Mouse (Mus musculus) A20 (cell line): ENCODE measurements at regions not wholly inside any gene's neighbourhood (a gene's known extent, or its start where the extent isn't known, plus 50 kb on each side); places are given as distances from the start of the nearest gene placed in this dataset.
"Not testable (repeated sequence)": the region's sequence is repeated elsewhere in the genome, so short reads cannot be mapped to it uniquely, and the experiment has no call there.

Experiments
- DNase-seq: peaks from one replicate; pipeline ENCODE4 v3.0.0-alpha.2; 2011; ENCODE audit warnings: low read depth, low spot score

DNA sequence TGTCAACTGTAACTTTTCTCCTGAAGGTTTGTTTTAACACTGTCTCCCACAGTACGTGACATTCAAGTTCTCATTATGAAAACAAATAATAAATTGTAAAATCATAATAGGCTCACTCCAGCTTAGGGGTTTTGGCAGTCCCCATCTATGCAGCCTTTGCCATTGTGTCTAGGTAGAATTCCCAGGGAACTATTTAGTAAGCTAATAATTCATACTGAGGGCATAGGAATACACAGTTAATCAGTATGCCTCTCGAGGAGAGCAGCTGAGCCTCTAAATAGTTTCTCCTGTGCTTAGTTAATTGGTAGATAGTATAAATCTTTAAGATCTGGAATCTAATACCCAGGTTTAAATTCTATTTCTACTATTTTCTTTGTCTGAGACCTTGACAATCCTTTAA lies 191.7 kb downstream of the Tprg start:
- DNase-seq = no peak

GRCm38 (mm10) chr16:25483831-25484254 lies 197.2 kb downstream of the Tprg start:
- peak; percentile 4 for DNase-seq

DNA sequence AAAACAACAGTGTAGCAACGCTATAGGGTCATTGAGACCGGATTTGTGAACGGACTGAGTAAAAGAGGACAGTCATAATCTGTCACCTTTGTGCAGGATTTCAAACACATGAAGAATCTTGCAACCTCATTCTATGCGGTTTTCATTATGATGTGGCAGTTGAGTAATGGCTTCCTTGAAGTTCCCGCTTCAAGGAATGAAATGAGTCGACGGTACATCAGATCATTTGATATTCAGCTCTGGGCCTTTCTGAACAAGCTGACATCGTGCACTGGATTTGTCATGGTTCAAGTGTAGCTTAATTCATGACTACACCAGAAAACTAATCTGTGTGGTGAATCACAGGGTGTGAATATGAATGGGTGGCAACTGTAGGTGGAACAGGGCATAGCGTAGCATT lies 198.4 kb downstream of the Tprg start:
- peak; percentile 45 for DNase-seq

- peak; percentile 8 for DNase-seq
These were observed 197.0 kb upstream of the Trp63 start for GRCm38 (mm10) chr16:25486477-25487094.

DNA sequence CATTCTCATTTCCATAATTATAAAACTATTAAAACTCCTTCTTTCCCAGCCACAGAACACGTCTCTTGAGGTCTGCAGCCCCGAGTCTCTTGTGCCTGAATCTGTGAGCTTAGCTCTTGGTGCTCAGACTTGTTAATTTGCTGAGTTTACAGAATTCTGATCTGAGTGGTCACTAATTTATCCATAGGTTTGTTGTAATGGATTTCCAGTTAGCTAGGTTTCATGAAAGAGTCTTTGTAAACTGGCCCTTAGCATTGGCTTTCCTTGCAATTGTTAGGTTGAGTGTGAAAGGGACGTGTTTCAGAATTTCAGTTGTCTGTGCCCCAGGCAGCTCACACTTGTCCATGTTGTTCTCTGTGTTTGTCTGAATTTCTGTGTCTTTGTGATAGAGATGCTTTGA lies 192.7 kb upstream of the Trp63 start:
- no peak for DNase-seq

DNA sequence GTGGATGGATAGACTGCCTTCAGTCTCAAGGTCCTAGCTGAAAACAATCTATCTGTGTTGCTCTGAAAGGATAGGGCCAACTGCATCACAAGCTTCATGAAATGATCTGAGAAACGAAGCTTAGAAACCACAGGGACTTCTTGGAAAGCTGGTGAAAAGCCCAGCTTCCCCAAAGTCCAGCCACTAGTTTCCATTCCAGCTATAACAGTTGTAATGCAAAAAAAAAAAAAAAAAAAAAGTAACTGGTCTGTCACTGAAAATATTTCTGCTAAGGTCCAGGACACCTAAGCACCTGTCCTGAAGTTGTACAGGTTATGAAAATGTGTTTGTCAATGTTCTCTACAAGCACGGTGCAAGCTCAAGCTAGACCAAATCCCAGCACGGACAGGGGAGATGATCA lies 189.4 kb upstream of the Trp63 start:
- DNase-seq = no peak

DNA sequence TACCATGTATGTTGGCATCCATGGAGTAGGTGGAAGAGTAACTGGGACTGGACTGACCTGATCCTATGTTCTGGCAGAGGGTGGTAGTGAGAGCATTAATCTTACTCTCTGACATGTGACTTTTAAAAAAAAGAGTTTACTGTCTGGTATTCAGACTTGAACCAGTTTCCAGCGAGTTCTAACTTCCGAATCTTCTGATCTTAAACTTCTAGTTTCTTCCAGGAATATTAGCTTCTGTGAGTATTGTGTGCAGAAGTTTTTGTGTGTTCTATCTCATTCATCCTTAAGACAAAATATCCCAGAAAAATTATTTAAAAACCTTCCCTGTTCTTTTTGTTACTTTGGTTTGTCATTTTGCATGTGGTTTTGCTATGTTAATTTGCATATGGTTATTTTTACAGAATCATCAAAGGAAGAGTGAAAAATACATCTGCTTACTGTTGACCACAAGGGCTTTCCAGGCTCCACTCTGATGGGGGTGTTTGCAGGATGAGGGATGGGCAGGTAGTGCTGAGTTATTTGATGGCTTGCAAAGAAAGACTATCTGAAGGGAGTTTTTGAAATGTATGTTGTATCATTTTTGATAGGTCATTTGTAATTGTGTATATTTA lies 187.9 kb upstream of the Trp63 start:
- DNase-seq = no peak

DNA sequence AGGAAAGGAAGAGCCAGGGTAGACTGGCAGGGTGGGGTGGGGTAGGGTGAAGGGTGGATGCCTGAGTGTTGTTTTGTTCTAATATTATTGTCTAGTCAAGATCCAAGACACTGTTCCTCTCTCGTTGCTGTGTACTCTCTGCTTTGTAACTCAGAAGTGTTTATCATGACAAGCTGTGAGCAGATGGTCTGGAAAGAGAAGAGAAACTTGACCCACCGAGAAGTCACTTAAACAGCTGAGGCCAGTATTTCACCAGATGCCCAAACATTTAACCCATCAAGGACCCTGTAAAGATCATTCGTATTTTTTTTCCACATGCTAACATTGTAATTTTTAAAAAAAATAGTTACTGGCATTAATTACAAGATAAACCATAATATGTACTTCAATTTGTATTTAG lies 178.7 kb upstream of the Trp63 start:
- peak; percentile 51 for DNase-seq

- DNase-seq = no peak
These were observed 166.3 kb upstream of the Trp63 start for GRCm38 (mm10) chr16:25517114-25517868.

GRCm38 (mm10) chr16:25523141-25523540 lies 160.4 kb upstream of the Trp63 start:
- DNase-seq = not testable (repeated sequence)

DNA sequence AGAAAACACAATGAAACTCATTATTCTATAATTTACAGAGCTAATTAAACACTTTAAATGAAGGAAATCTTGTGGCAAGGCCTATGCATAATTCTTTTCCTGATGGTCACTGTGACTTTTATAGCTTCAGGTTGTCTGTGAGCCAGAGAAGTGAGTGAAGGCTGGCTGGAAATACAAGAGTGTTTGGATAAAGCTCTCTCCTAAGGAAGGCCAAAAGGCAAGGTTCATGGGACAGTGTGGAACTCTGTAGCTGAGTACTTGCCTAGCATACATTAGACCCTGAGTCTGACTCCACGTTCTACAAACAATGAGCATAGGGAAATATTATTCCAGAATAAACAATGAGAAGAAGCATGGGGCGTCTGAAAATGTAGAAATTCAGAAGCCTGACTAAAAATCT lies 159.9 kb upstream of the Trp63 start:
- DNase-seq = no peak

- DNase-seq = no peak
These were observed 155.7 kb upstream of the Trp63 start for GRCm38 (mm10) chr16:25527850-25528249.

GRCm38 (mm10) chr16:25528313-25528712 lies 155.2 kb upstream of the Trp63 start:
- DNase-seq = no peak

DNA sequence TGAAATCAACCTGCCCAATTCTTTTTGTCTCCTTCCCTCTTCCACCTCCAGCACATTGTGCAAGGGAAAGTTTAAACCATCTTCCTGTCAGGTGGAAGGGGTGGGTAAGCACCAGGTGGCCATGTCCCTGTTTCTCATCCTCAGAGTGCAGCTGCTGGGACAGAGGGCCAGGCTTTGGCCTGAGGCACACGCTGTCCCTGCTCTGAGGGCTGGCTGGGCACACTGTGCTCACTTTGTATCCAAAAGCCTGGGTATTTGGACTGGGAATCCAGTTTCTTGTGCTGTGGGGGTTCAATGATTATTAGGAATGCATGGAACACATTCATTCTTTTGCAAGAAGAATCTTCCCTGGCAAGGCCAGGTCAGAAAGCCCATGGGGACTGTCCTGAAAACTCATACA lies 153.9 kb upstream of the Trp63 start:
- no peak for DNase-seq

GRCm38 (mm10) chr16:25531761-25532336 lies 151.7 kb upstream of the Trp63 start:
- no peak for DNase-seq

DNA sequence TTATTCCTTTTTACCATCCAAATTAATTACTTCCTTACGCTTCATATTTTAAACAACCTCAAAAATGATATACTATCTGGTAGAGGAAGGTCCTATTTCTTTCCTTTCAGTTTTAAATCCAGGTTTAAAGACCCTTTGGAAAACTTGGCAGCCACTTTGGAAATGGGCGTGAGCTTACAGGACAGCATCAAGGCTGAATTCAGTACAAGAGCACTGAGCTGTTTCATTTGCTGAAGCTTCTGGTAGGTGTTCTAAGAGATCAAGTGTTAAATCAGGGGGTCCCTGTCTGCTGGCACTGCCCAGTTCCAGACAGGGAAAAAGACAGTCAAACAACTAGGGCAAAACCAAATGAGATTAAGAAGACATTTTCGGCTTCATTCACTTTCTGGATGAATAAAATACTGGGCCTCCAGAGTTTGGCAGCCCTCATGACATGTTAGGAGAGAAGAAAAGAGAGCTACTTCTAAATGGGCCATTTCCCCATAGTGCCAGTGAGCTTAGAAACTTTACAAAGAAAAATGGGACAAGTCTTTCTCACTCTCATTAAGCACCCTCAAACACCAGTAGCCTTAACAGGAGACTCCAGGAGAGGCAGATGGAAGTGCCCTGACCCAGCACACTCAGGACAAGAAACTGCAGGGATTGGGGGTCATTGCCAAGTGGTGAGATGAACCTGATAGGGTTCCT lies 150.9 kb upstream of the Trp63 start:
- DNase-seq = no peak

DNA sequence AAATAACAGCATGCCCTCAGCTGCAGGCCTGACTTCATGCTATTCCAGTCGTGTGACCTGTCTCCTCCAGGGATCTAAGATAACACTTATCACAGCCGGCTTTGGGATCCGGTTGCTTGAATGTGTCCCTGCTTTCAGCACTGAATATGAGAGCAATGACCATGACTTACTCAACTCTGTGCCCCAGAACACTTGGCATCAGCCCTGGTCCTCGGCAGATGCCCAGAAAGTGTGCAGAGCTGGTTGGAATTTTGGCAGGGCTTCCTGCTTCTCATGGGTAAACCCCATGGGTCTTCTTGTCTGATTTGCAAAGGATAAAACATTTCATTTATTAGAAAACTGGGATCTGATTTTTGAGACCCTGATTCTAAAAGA lies 150.4 kb upstream of the Trp63 start:
- no peak for DNase-seq

DNA sequence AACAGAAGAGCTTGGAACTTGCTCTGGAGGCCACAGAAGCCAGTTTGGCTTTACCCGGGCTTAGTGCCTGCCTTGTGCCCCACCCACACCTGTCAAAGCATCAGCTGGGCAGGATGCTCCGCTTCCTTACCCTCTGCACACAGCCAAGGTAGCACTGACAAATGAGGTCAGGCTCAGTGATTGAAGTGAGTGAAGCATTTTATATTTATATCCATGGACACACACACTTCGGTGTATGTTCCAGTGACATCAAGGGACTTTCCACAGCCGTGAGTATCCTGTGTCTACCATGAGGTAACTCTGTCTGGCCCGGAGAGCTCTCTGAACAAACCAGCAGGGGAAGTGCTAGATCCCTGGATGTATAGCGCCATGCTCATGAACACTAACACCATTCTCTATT lies 147.0 kb upstream of the Trp63 start:
- no peak for DNase-seq

GRCm38 (mm10) chr16:25549542-25550110 lies 133.9 kb upstream of the Trp63 start:
- DNase-seq = no peak

DNA sequence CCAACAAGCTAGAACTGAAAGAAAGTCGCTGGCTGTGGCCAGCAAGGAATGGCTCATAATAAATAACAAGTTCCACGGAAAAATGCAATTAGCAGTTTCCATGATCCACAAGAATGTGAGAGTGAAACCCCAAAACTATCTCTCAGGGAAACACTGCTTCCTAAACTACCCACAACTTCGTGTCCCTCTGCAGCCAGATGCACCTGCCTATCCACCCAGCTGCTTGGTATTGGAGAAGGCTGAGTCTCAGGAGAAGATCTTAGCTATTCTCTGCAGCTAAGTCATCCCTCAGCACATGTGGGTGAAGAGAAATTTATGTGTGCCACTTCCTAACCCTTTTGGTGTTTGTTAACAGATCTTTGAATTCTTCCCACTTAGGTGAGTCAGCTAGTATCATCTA lies 126.4 kb upstream of the Trp63 start:
- no peak for DNase-seq

- DNase-seq = no peak
These were observed 103.3 kb upstream of the Trp63 start for GRCm38 (mm10) chr16:25580216-25580615.
